Mouse (Mus musculus) urinary bladder, postnatal 10 days (tissue): ENCODE data around the gene Def6.

ENCODE experiments used
- DNase-seq: peaks from one replicate; pipeline ENCODE4 v3.0.0; 2022; ENCODE audit warnings: low spot score

The Def6 gene

DNA sequence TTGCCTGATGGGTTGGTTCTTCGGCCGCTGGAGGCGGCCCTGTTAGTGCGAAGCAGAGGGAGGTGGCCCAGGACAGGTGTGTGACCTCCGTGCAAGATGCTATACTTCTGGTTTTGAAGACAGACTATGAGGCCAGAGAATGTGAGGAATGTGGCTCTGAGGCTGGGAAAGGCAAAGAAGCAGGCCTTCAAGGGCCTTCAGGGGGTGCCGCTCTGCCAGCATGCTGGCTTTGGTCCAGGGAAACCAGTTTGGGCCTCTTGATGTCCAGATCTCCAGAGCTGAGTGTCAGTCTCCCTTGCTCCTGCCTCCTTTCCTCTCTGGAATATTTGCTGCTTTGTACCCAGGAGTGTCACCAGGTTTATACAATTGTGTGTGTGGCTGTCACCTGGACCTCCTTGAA, 34.7 kb downstream of the Def6 start:
- DNase-seq: no peak

GRCm38 (mm10) chr17:28244214-28244613, 36.6 kb downstream of the Def6 start:
- no peak for DNase-seq

DNA sequence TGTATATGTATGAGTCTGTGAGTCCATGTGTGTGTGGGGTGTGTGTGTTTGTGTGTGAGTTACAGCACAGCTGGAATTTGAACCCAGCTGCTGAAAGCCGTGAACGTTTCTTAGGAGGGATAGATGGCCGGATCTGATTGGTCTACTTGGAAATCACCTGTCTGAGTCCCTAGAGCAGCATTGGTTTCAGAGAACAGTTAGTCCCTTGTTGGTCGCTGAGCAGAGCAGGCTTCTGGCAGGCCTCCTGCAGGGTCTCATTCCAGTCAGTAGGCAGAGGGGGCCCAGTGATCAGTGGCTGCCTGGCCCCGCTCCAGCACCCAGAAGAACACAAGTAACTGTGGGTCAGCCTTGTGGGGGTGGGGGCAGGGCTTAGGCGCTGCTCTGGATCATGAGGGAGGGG, 37.1 kb downstream of the Def6 start:
- no peak for DNase-seq

- DNase-seq: no peak
These were observed 39.1 kb downstream of the Def6 start for GRCm38 (mm10) chr17:28246640-28247039.

DNA sequence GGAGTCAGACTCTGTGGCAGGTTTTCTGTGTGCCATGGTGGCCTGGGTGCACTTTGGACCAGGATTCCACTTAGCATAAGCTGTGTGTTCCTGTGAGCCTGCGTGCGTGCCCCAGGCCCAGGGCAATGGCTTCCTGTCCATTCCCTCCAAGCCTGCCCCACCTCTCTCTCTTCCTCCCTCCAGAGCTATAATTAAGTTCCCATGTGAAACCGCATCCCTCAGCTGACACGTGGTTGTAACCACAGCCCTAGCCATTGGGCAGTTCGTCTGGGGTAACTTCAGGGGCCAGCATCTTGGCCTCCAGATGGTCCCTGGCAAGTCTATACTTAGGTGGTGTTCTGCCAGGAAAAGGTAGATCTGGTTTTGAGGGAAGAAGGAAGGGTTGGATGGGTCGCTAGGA, 40.0 kb downstream of the Def6 start:
- DNase-seq: no peak

DNA sequence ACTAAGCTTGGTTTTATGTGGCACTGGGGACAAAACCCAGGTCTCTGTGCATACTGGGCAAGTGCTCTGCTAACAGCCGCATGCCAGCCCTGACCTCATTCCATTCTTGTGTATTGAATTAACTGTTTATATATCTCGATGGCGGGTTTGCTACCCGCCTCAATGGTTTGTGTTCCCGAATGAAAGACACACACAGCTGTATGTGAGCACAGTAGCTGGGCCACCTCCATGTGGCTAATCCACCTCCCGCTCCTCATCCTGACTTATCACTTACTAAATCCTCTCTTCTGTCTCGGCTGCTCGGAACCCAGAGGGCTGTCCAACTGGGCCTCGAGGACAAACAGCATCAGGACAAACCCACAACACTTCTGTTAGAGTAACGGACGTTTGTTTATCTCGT, 41.5 kb downstream of the Def6 start:
- DNase-seq: no peak

DNA sequence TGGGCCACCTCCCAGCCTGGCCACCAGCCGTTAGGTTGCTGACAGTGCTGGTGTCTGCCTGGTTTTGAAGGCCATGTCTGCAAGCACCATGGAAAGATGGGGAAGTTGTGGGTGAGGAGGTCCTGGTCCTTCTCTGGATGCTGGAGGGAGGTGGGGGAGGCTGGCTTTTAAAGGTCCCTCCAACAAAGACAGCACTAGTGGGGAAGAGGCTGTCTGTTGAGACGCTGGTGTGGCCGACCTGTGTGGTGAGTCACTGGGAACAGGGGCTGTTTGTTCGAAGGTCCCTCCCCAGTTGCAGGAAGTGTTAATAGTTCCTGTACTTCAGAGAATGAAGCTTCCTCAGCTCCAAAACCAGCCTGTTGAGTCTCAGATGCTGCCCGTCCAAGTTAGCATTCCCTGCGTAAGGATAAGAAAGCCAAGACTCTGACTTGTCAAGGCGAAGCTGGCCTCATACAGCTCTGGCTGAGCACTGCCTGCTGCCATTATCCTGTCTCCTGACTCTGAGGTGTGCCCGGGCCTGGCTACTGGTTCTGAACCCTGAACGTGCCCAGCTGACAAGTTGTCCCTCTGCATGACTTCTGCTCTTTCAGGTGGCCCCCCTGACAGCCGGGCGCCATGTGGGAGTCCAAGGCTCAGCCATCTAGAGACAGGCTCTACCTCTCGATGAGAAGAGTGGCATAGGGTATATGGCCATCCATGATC, 44.2 kb downstream of the Def6 start:
- no peak for DNase-seq

- DNase-seq: no peak
These were observed 44.7 kb downstream of the Def6 start for GRCm38 (mm10) chr17:28252281-28252648.

DNA sequence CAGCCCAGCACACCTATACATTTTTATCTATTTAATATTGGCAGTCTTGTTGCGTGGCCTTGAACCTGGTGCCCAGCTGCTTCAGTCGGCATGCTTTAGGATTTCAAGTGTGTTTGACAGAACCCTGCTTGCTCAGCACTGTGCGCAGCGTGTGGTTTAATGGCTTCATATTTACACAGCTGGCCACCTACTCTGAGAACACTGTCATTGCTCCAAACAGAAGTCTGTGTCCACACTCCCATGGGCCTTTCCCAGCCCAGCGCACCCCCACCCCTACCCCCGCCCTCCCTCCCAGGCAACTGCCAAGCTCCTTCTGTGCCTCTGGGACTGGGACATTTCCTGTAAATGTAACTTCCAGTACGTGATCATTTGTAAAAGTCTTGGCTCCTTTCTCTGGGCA, 45.6 kb downstream of the Def6 start:
- DNase-seq: no peak

DNA sequence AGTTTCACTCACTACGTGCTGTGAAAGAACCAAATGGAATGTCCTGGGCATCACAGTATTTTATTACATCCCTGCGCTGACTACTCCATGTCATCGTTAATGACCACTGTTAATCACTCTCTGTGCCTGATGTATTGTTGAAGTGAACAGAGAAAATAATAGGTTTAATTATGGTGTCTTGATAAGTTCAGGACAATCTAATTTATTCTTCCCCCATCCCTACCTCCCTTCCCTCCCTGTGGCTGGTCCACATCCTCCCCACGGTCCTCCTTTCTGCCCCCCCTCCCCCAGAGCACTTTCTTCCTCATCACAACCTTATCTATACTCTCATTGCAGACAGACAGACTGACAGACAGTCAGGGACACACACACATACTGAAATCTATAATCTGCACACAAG, 47.2 kb downstream of the Def6 start:
- no peak for DNase-seq

DNA sequence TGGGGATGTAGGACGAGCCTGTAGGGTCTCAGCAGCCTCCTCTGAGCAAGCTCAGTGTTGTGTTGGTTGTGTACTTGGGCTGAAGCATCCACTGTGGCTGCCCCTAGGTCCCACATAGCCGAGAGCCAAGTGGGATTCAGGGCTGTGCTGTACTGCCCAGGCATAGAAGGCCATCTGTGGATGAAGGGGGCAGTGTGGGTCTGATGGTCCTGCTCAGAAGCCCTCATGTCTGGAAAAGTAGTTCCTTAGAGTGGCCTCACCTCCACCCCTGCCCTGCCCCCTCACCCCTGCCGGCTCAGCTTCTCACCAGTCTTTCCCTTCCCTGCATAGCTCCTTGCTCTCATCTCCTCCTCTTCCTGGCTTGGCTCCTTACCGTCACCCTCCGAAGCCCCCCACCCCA, 48.1 kb downstream of the Def6 start:
- no peak for DNase-seq

- DNase-seq: no peak
These were observed 49.2 kb downstream of the Def6 start for GRCm38 (mm10) chr17:28256651-28257328.

DNA sequence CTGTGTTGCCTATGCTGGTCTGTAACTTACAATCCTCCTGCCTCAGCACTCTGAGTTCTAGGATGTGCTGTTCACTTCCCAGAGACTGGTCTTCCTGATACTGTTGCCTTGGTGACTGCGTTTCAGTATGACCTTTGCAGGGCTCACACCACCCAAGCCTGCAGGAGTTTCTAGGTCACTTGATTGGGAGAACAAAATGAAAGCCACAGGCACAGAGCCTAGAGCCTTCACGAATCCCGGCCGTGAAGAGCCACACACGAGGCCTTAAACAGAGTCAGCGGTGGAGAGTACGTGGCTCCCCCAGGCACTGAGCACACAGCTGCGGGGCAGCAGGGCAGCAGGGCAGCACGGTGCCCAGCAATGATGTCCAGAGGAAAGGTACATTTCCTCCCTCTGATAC, 50.7 kb downstream of the Def6 start:
- DNase-seq: no peak

DNA sequence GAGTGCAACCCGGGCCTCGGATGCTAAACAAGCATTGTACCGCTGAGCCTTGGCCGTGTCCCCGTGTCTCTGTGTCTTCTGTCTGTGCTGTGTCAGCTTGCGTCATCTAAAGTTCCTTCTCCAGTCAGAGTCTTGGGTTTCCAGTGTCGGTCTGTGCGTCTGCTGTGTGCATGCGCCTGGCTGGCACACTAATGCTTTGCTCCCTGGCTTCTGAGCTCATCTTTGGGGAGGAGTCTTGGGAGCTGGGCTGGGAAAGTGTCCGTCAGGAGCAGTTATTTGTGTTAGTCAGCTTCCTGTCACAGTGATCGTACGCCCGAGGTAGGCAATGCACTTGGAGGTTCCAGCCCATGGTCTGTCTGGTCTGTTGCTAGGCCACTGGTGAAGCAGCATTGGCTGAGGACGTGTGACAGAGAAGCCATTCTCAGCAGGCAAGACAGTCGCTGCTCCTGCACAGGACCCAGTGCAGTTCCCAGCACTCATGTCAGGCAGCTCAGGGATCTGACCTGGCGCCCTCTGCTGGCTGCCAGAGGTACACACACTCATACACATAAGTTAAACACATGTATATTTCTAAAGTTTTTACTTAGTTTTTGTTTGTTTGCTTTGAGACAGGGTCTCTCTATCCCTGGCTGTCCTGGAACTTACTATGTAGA, 52.4 kb downstream of the Def6 start:
- DNase-seq: no peak

GRCm38 (mm10) chr17:28260543-28260909, 52.9 kb downstream of the Def6 start:
- DNase-seq: no peak

DNA sequence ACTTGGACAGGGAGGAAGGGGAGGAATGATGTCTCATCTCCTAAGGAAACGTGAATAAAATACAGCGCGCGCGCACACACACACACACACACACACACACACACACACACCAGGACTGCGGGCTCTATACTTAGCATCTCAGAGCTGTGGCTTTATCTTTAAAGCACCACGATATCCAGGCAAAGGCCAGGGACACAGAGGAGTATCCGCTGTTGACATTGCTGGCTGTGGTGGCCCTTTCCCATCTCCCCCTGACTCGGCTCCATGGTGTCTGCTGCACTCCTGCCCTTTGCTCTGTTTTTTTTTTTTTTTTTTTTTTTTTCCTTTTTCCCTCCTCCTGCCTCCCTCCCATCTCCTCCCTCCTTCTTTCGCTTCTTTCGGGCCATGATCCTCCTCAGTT, 54.2 kb downstream of the Def6 start:
- DNase-seq: no peak

DNA sequence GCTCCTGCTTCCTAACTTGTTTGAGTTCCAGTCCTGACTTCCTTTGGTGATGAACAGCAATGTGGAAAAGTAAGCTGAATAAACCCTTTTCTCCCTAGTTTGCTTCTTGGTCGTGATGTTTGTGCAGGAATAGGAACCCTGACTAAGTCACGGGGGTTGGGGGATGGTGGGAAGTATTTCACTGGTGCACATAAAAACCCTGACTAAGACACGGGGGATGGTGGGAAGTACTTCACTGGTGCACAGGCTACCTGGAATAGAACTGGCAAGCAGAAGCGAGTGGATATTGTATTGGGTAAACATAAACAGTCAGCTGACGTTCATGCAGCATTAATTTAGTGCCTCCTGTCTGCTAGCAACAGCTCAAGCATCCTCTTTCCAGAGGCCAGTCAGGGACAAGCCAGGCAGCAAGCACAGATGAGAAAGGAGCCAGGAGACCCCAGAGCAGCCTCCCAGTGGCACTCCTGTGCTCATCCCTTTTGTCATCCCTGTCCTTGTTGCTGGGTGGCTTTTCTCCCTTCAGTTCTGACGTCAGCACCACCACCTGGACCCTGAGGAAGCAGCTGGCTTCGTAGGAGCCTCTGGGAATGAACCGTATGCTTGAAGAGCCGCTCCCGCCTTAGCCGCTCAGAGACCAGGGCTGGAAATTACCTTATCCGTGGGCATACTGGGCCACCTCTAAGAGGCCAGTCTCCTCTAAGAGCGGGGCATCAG, 55.8 kb downstream of the Def6 start:
- DNase-seq: no peak

DNA sequence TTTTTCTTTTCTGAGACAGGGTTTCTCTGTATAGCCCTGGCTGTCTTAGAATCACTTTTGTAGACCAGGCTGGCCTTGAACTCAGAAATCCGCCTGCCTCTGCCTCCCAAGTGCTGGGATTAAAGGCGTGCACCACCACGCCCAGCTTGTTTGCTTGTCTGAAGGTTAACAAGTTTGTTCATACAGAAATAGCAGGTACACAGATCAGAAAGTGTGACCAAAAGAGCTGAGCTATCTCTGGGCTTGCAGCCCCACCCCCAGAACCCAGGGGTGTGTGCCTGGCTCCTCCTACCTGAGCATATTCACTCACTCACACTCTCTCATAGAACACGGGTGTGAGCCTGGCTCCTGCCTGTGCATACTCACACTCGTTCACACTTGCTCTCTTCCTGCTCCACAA, 59.7 kb downstream of the Def6 start:
- DNase-seq: no peak

GRCm38 (mm10) chr17:28270165-28270564, 62.6 kb downstream of the Def6 start:
- DNase-seq: no peak

- DNase-seq: no peak
These were observed 64.1 kb downstream of the Def6 start for GRCm38 (mm10) chr17:28271537-28272266.

DNA sequence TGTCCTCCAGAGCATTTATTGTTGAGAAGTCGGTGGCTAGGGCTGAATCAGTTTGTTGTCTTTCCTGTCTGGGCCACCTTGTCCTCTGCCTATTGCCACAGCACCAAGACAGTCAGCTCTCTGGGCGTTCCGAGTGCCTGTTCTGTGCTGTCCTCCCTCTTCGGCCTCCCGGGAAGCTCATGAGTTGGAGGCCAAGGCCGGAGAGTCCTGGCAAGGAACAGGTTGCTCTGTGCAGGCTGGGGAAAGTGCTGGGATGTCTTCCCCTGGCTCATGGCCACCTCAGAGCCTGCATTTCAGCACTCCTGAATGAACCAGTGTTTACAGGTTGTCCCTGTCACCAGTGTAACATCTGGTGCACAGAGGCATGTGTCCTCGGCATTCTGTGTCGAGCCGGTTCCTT, 64.7 kb downstream of the Def6 start:
- no peak for DNase-seq

DNA sequence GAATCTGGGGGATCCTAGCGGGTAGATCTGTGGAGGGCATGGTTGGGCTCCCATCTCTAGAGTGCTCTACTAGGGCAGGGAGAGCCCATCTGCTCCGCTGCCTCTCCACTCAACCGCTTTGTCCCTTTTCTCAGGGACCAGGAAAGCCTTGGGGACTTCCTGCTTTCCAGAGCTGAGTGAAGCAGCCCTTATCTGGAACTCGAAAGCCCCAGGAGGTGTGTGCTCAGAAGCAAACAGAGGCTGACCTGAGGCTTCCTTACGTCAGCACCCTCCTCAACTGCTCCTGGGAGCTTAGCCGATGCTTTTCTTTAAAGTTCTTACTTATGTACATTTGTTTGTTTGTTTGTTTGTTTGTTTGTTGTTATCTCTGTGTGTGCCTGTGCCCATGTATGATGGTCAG, 65.3 kb downstream of the Def6 start:
- no peak for DNase-seq
